Mouse (Mus musculus) thymus, adult 2 months (tissue): ENCODE results near the gene Pfn4.

Experiments
- CTCF ChIP-seq: fragments of 200-500 bp; IDR thresholded peaks from 2 replicates; pipeline ENCODE4 v1.5.1; 2012; ENCODE audit warnings: mild to moderate bottlenecking, control low read depth, low read length, moderate library complexity, borderline replicate concordance; ENCODE audit not compliant: control insufficient read depth, poor library complexity, insufficient read depth; ENCODE audit errors: extremely low read depth
- POLR2A ChIP-seq: fragments of 200-500 bp; IDR thresholded peaks from 2 replicates; pipeline ENCODE4 v1.6.1; 2012; ENCODE audit warnings: mild to moderate bottlenecking, low read length, control low read depth, moderate library complexity; ENCODE audit not compliant: control insufficient read depth, poor library complexity, insufficient read depth; ENCODE audit errors: extremely low read depth

- TF ChIP-seq CTCF: no peak
- TF ChIP-seq POLR2A: no peak
These were observed 6.7 kb downstream of the Pfn4 start for GRCm38 (mm10) chr12:4775588-4775949.
